Mouse (Mus musculus) c-Kit-positive CD71-negative TER-119-negative erythroid progenitor cells, embryonic 14.5 days (primary cell): Measurements from ENCODE around the gene Ldhb.
"Not testable (repeated sequence)": the region's sequence is repeated elsewhere in the genome, so short reads cannot be mapped to it uniquely, and the experiment has no call there.

Experiments
- DNase-seq: peaks from one replicate; pipeline ENCODE4 v3.0.0-alpha.2; 2013; ENCODE audit warnings: low read depth

Gene Ldhb

GRCm38 (mm10) chr6:142512902-142513301 is 5.1 kb upstream of the Ldhb start:
- DNase-seq: no peak

- no peak for DNase-seq
These were observed 3.9 kb upstream of the Ldhb start for GRCm38 (mm10) chr6:142511516-142512135.

- no peak for DNase-seq
These were observed 906 bp upstream of the Ldhb start for GRCm38 (mm10) chr6:142508663-142509062.

- DNase-seq: no peak
These were observed 548 bp downstream of the Ldhb start for GRCm38 (mm10) chr6:142507033-142507784.

- no peak for DNase-seq
These were observed 1.3 kb downstream of the Ldhb start for GRCm38 (mm10) chr6:142506338-142507032.

GRCm38 (mm10) chr6:142503601-142504000 is 4.2 kb downstream of the Ldhb start:
- no peak for DNase-seq

GRCm38 (mm10) chr6:142502519-142503125 is 5.1 kb downstream of the Ldhb start:
- no peak for DNase-seq

GRCm38 (mm10) chr6:142490114-142490513 is 17.6 kb downstream of the Ldhb start:
- DNase-seq: not testable (repeated sequence)

GRCm38 (mm10) chr6:142487638-142488037 is 20.1 kb downstream of the Ldhb start:
- no peak for DNase-seq

GRCm38 (mm10) chr6:142485478-142486123 is 22.2 kb downstream of the Ldhb start:
- DNase-seq: no peak

- no peak for DNase-seq
These were observed 30.5 kb downstream of the Ldhb start for GRCm38 (mm10) chr6:142477239-142477638.

GRCm38 (mm10) chr6:142472801-142473203 is 35.0 kb downstream of the Ldhb start, which contains the start of gene Gys2:
Gys2 (minus strand) TSS chr6:142473109.
- no peak for DNase-seq

- DNase-seq: no peak
These were observed 36.6 kb downstream of the Ldhb start for GRCm38 (mm10) chr6:142471141-142471540.

GRCm38 (mm10) chr6:142469602-142470001 is 38.2 kb downstream of the Ldhb start:
- DNase-seq: no peak

- DNase-seq: no peak
These were observed 45.6 kb downstream of the Ldhb start for GRCm38 (mm10) chr6:142462194-142462593.

GRCm38 (mm10) chr6:142459017-142459678 is 48.6 kb downstream of the Ldhb start:
- DNase-seq: no peak

- DNase-seq: no peak
These were observed 49.7 kb downstream of the Ldhb start for GRCm38 (mm10) chr6:142458010-142458409.

GRCm38 (mm10) chr6:142455314-142455996 is 52.3 kb downstream of the Ldhb start:
- no peak for DNase-seq

- no peak for DNase-seq
These were observed 54.4 kb downstream of the Ldhb start for GRCm38 (mm10) chr6:142453311-142453710.

GRCm38 (mm10) chr6:142451381-142451780 is 56.4 kb downstream of the Ldhb start:
- no peak for DNase-seq
